ENCODE assay signal across 22 mouse cellular contexts in the genomic region with DNA sequence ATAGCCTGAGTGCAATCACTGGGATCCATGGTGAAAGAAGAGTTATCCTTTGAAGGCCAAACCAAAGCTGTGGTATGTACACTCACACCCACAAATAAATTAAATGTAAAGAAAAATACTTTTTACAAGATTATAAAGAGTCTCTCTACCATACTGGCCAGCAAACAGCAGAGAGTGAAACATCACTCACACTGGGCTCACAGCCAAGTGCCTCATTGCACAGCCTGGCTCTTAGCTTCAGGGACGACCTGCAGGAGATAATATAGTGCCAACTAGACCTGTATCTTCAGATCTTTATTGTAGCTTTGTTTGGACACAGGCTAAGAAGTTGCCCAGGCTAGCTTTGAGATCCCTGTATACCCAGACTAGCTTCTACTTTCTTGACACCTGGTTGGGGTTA.
DNase-seq lines count a peak whose midpoint lies in the region; ATAC-seq and TF ChIP-seq lines count a peak whose summit lies in the region.
"Had no signal": no experiment of that assay in that cellular context is flagged by ENCODE, and none has a peak within 500 bp of the region (broad histone marks: within the 10 kb centered on the region; RNA-seq: fewer than 3 reads in every experiment).

No protein-coding gene starts in this region.

- WGBS in heart, embryonic 10.5 days: 16% methylated on average over 1 of the region's 1 CpGs
- 6% methylated on average over 1 of the region's 1 CpGs for WGBS in lung, embryonic 14.5 days
- WGBS in lung, adult 2 months: 5% methylated on average over 1 of the region's 1 CpGs

- peaks cover 7% of the 10 kb centered on the region; the same call in 1 of the 2 replicates for H3K4me1 ChIP-seq in heart, embryonic 10.5 days
- no peaks in the 10 kb centered on the region for H3K4me1 ChIP-seq in lung, embryonic 14.5 days (ENCODE audit: insufficient read depth)
- no peaks in the 10 kb centered on the region for H3K4me1 ChIP-seq in lung, adult 2 months (ENCODE audit: control insufficient read depth, insufficient read depth, low read length)
- H3K4me1 ChIP-seq: embryonic facial prominence, embryonic 12.5 days; liver, embryonic 12.5 days; lung, embryonic 15.5 days; megakaryocyte, embryonic 14.5 days; midbrain, embryonic 13.5 days; stomach, embryonic 15.5 days had no signal

- H3K27ac ChIP-seq in heart, embryonic 10.5 days: no peak overlapping the region
- H3K27ac ChIP-seq in lung, embryonic 14.5 days (ENCODE audit: low read depth): no peak overlapping the region
- H3K27ac ChIP-seq: embryonic facial prominence, embryonic 12.5 days; heart, adult 2 months; layer of hippocampus, adult 2 months; limb, embryonic 12.5 days; liver, embryonic 12.5 days; lung, embryonic 15.5 days; midbrain, embryonic 13.5 days; stomach, embryonic 15.5 days had no signal

- no peaks in the 10 kb centered on the region for H3K36me3 ChIP-seq in heart, embryonic 10.5 days
- H3K36me3 ChIP-seq in lung, embryonic 14.5 days (ENCODE audit: insufficient read depth): no peaks in the 10 kb centered on the region
- H3K36me3 ChIP-seq: embryonic facial prominence, embryonic 12.5 days; limb, embryonic 12.5 days; liver, embryonic 12.5 days; lung, embryonic 15.5 days; midbrain, embryonic 13.5 days; stomach, embryonic 15.5 days had no signal

- no peak overlapping the region for H3K4me3 ChIP-seq in heart, embryonic 10.5 days
- H3K4me3 ChIP-seq in lung, embryonic 14.5 days (ENCODE audit: low read depth, low read length): no peak overlapping the region
- H3K4me3 ChIP-seq in lung, adult 2 months (replicated peaks; ENCODE audit: extremely low read depth, low read depth, low read length): no peak overlapping the region
- H3K4me3 ChIP-seq: embryonic facial prominence, embryonic 12.5 days; heart, adult 2 months; layer of hippocampus, adult 2 months; limb, embryonic 12.5 days; liver, embryonic 12.5 days; lung, embryonic 15.5 days; megakaryocyte, embryonic 14.5 days; midbrain, embryonic 13.5 days; stomach, embryonic 15.5 days had no signal

- no peak overlapping the region for H3K4me2 ChIP-seq in lung, embryonic 14.5 days
- H3K4me2 ChIP-seq: embryonic facial prominence, embryonic 12.5 days; limb, embryonic 12.5 days; liver, embryonic 12.5 days; lung, embryonic 15.5 days; midbrain, embryonic 13.5 days; stomach, embryonic 15.5 days had no signal

- no peaks in the 10 kb centered on the region for H3K9me3 ChIP-seq in heart, embryonic 10.5 days
- H3K9me3 ChIP-seq in lung, embryonic 14.5 days (ENCODE audit: low read depth, low read length): no peaks in the 10 kb centered on the region
- H3K9me3 ChIP-seq: embryonic facial prominence, embryonic 12.5 days; liver, embryonic 12.5 days; lung, embryonic 15.5 days; stomach, embryonic 15.5 days had no signal

- intact Hi-C loops in heart, postnatal 10 days (cut with DNase I): no loop called here

- no peak for TF ChIP-seq POLR2A in lung, adult 2 months (IDR thresholded peaks at IDR 0.05; ENCODE audit: borderline replicate concordance, extremely low read depth, low read depth, low read length)

- H3K27me3 ChIP-seq in heart, embryonic 10.5 days (ENCODE audit: insufficient read depth, poor library complexity, severe bottlenecking): peaks cover 3% of the 10 kb centered on the region; the same call in 1 of the 2 replicates
- H3K27me3 ChIP-seq in lung, embryonic 14.5 days (ENCODE audit: insufficient read depth, low read length): no peaks in the 10 kb centered on the region
- H3K27me3 ChIP-seq: embryonic facial prominence, embryonic 12.5 days; liver, embryonic 12.5 days; lung, embryonic 15.5 days; megakaryocyte, embryonic 14.5 days; stomach, embryonic 15.5 days had no signal

- DNase-seq in cerebellum, postnatal 14 days: peak; percentile 67 to 74
- no peak for DNase-seq in cerebellum, adult 11-12 months
- DNase-seq in heart, postnatal 10 days: peak; percentile 5 to 24
- no peak for DNase-seq in heart, embryonic 10.5 days (ENCODE audit: low spot score)
- peak; percentile 29 for DNase-seq in lung, embryonic 14.5 days
- DNase-seq in lung, adult 2 months: no peak
- no peak for DNase-seq in c-Kit-positive CD71-positive TER-119-positive erythroid progenitor cells, embryonic 14.5 days (ENCODE audit: low spot score)
- DNase-seq: cerebellum, adult 11 months; gastrocnemius, postnatal 25 days; kidney, postnatal 25 days; lung, postnatal 36 days; thymus, postnatal 25 days had no signal

- ATAC-seq in lung, embryonic 14.5 days (ENCODE audit: insufficient read depth): no peak
- ATAC-seq: intestine, postnatal 0 days; liver, embryonic 12.5 days; midbrain, embryonic 13.5 days had no signal

- no peak for TF ChIP-seq CTCF in lung, embryonic 14.5 days (IDR thresholded peaks at IDR 0.05; ENCODE audit: low read depth)
- no peak for TF ChIP-seq CTCF in lung, adult 2 months (IDR thresholded peaks at IDR 0.05; ENCODE audit: insufficient read depth, low read length)

- no peak overlapping the region for H3K9ac ChIP-seq in lung, embryonic 14.5 days
- H3K9ac ChIP-seq: embryonic facial prominence, embryonic 12.5 days; limb, embryonic 12.5 days; liver, embryonic 12.5 days; lung, embryonic 15.5 days; midbrain, embryonic 13.5 days; stomach, embryonic 15.5 days had no signal

Comparison
In these comparisons a context has a peak if more than half of its experiments do, and no peak if none do; other contexts are left out.
1. DNase-seq: peak in cerebellum, postnatal 14 days (2 of 2), heart, postnatal 10 days (2 of 2) and lung, embryonic 14.5 days (single experiment); none in cerebellum, adult 11-12 months (single experiment), heart, embryonic 10.5 days (single experiment), lung, adult 2 months (single experiment) and c-Kit-positive CD71-positive TER-119-positive erythroid progenitor cells, embryonic 14.5 days (single experiment).